Mouse (Mus musculus): Measurements from ENCODE around the gene Tmem72. TPM values are rescaled to one million over a fixed set of nuclear protein-coding genes. Genes with fewer than 3 reads are reported as not detected.
A peak's percentile ranks its signal among the peaks of the same experiment; 100 is the strongest.

Tmem72 gene
- polyA plus RNA-seq, 1 experiment = 0.01 TPM

- DNase-seq (ENCODE audit: low read depth) = peak; percentile 9
These were observed 37.0 kb downstream of the Tmem72 start for GRCm38 (mm10) chr6:116679563-116680288.

- DNase-seq (ENCODE audit: low read depth) = no peak
These were observed 39.4 kb downstream of the Tmem72 start for GRCm38 (mm10) chr6:116677321-116677720.

GRCm38 (mm10) chr6:116676355-116676913 lies 40.3 kb downstream of the Tmem72 start:
- no peak for DNase-seq (ENCODE audit: low read depth)

- DNase-seq (ENCODE audit: low read depth) = no peak
These were observed 42.3 kb downstream of the Tmem72 start for GRCm38 (mm10) chr6:116674283-116674886.

- DNase-seq (ENCODE audit: low read depth) = no peak
These were observed 43.0 kb downstream of the Tmem72 start, which contains the start of gene Rassf4 for GRCm38 (mm10) chr6:116673471-116674282. Gene Rassf4, minus strand, starts transcription at chr6:116673952.

- no peak for DNase-seq (ENCODE audit: low read depth)
These were observed 44.4 kb downstream of the Tmem72 start for GRCm38 (mm10) chr6:116672349-116672748.

GRCm38 (mm10) chr6:116671768-116672167 lies 44.9 kb downstream of the Tmem72 start:
- DNase-seq (ENCODE audit: low read depth) = no peak

GRCm38 (mm10) chr6:116671031-116671430 lies 45.7 kb downstream of the Tmem72 start:
- DNase-seq (ENCODE audit: low read depth) = no peak

- no peak for DNase-seq (ENCODE audit: low read depth)
These were observed 46.6 kb downstream of the Tmem72 start for GRCm38 (mm10) chr6:116670144-116670543.

GRCm38 (mm10) chr6:116668682-116669470 lies 47.8 kb downstream of the Tmem72 start:
- no peak for DNase-seq (ENCODE audit: low read depth)

GRCm38 (mm10) chr6:116667382-116667781 lies 49.3 kb downstream of the Tmem72 start:
- DNase-seq (ENCODE audit: low read depth) = no peak

GRCm38 (mm10) chr6:116666892-116667291 lies 49.8 kb downstream of the Tmem72 start:
- no peak for DNase-seq (ENCODE audit: low read depth)

GRCm38 (mm10) chr6:116666085-116666750 lies 50.5 kb downstream of the Tmem72 start:
- DNase-seq (ENCODE audit: low read depth) = no peak

- no peak for DNase-seq (ENCODE audit: low read depth)
These were observed 51.9 kb downstream of the Tmem72 start for GRCm38 (mm10) chr6:116664830-116665229.

- no peak for DNase-seq (ENCODE audit: low read depth)
These were observed 52.7 kb downstream of the Tmem72 start for GRCm38 (mm10) chr6:116664031-116664430.

GRCm38 (mm10) chr6:116663364-116663763 lies 53.3 kb downstream of the Tmem72 start:
- no peak for DNase-seq (ENCODE audit: low read depth)

- no peak for DNase-seq (ENCODE audit: low read depth)
These were observed 62.8 kb downstream of the Tmem72 start for GRCm38 (mm10) chr6:116653684-116654454.

- no peak for DNase-seq (ENCODE audit: low read depth)
These were observed 63.5 kb downstream of the Tmem72 start for GRCm38 (mm10) chr6:116653191-116653590.

GRCm38 (mm10) chr6:116651437-116652118 lies 65.1 kb downstream of the Tmem72 start:
- DNase-seq (ENCODE audit: low read depth) = no peak

Data from gonadal fat pad, adult 2 months (tissue).